Mouse (Mus musculus) left cerebral cortex, adult 6 months (tissue): ENCODE measurements around the gene Pde8b. TPM values are rescaled to one million over a fixed set of nuclear protein-coding genes. Genes with fewer than 3 reads are reported as not detected.

Experiments used
- long read RNA-seq, 2 experiments: library from polyadenylated mRNA; unstranded; transcript quantifications; one replicate each; pipeline ENCODE4 v2.0.0; 2019 to 2020
- polyA plus RNA-seq: library from polyadenylated mRNA; unstranded; fragments of <200 nt; fragmentation: Nextera tagmentation; gene quantifications from 2 replicates; pipeline ENCODE4 v1.2.3, GENCODE M21; 2021

Pde8b gene
- 25.1 and 32.1 TPM in 2 replicates for polyA plus RNA-seq
- long read RNA-seq, experiment 1, full-length matches to known transcripts = 6 of 83 reads
- long read RNA-seq, experiment 1, partial matches to known transcripts = 31 of 83 reads
- long read RNA-seq, experiment 1, other reads (novel, unspliced or antisense) = 46 of 83 reads
- long read RNA-seq, experiment 2, partial matches to known transcripts = 12 of 46 reads
- long read RNA-seq, experiment 2, other reads (novel, unspliced or antisense) = 32 of 46 reads

DNA sequence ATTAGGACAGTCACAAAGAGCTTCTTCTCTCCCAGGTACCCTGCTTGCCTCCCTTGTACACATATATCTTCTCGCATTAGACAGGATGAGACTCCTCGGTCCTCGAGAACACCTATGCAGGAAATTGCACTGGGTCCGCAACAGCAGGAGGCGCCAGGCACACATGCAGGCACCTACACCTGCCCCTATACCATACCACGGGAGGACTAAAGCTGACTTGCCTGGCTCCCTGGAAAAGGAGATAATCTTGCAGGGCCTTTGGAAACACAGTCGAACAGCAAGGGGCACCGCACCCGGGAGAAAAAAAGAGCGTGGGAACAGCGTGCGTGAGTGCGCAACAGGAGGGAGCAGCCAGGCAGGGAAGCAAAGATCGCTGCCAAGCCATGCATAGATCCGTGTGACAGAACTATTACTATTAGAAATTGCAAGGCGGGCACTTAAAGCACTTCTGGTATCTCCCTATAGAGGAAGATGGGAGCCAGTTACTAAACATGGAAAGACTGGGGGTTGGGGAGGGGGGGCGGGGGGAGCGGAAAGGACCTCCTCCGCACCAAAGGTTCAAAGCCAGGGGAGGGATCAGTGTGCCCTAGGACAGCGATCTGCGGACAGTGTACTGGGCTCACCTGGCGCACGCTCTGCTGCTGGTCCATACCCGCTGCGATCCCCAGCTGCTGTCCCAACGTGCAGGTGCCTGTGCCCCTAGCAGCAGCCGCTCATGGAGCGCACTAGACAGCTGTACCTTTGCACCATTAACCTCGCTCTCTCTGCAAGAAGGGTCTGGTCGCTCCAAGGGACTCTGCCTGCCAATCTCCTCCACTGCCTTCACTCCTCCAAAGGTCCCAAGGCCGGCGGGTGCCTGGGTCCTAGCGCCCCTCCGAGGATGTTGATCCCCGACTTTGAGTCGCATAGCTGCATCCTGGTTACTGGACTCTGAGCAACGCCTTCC, at the start of gene Pde8b:
Gene Pde8b (minus strand): TSS at position 826 of the 946 bp plus-strand sequence.

DNA sequence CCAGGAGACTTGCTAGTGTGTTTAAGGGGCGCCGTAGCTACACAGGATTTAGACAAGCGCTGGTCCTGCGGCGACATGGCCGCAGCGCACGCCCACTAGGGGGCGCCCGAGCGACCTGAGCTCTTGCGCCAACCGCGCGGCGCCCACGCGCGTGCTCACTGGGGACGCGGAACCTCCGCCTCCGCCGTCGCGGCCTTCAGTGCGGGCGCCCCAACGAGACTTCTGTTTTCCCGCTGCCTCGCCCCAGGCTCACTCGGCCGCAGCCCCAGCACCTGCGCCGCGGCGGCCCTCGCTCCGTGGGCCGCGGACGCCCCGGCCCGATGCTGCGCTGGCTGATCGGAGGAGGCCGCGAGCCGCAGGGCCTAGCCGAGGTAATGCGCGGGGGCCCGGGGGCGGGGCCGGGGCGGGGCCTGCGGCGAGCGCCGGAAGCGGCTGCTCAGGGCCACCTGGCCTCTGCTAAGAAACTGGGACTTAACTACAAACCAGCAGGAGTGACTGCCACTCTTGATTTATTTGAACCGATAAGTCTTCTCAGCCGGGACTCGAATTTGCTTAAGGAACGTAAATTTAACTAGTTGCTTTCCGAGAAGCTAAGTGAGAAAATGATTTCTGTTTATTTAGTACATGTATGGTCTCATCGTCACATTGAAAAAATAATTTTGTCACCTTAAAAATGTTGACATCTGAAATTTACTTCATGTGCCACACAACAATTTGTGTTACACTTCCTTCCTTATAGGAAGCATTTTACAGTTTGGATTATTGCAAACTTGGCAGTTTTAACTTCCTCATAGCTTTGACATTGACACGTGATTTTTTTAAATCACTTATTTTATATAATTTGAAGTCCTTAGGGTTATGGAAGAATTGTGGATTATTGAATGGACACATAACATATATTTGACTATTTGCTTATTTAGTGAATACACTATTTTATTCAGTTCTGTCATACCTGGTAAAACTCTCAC, 273.6 kb downstream of the Pde8b start, which contains the start of gene Wdr41:
Gene Wdr41 (plus strand): TSS at position 126 of the 968 bp plus-strand sequence.

Other genes starting within 250 kb of the Pde8b start
- gene Zbed3, start 73.3 kb upstream of the Pde8b start, polyA plus RNA-seq = 5.6 and 10.4 TPM in 2 replicates
- gene Aggf1, start 125.0 kb upstream of the Pde8b start, polyA plus RNA-seq = 20.8 and 33.2 TPM in 2 replicates
- 38.2 and 39.0 TPM in 2 replicates for gene Crhbp, start 194.6 kb upstream of the Pde8b start, polyA plus RNA-seq
- not detected in 2 replicates for gene S100z, start 228.4 kb upstream of the Pde8b start, polyA plus RNA-seq